Mouse (Mus musculus) intestine, embryonic 14.5 days (tissue): Measurements from ENCODE around the gene Eif5a. TPM values are rescaled to one million over a fixed set of nuclear protein-coding genes. Genes with fewer than 3 reads are reported as not detected.

ENCODE experiments used
- ATAC-seq: fragments of 200-750 bp; cut with Nextera tagmentation; replicated peaks from 2 replicates; pipeline ENCODE4 v1.8.0; 2017; ENCODE audit warnings: low read depth, moderate number of reproducible peaks, moderate TSS enrichment, moderate library complexity; ENCODE audit not compliant: low FRiP score, low TSS enrichment
- DNase-seq: peaks from one replicate; pipeline ENCODE4 v3.0.0-alpha.2; 2018; ENCODE audit warnings: low spot score
- H3K27ac ChIP-seq: fragments of 300-500 bp; sonication (generic); 2 replicates; pipeline ENCODE4 v1.5.1; 2014; ENCODE audit warnings: low read depth, mild to moderate bottlenecking, control low read depth
- H3K27me3 ChIP-seq: fragments of 300-500 bp; sonication (generic); replicated peaks from 2 replicates; pipeline ENCODE4 v1.6.1; 2014; ENCODE audit warnings: low read length, control low read depth; ENCODE audit not compliant: control insufficient read depth, insufficient read depth
- H3K36me3 ChIP-seq: fragments of 300-500 bp; sonication (generic); 2 replicates; pipeline ENCODE4 v1.6.1; 2014; ENCODE audit warnings: low read length, control low read depth; ENCODE audit not compliant: control insufficient read depth, insufficient read depth
- H3K4me1 ChIP-seq: fragments of 300-500 bp; sonication (generic); replicated peaks from 2 replicates; pipeline ENCODE4 v1.6.1; 2014; ENCODE audit warnings: low read length, control low read depth, mixed read lengths; ENCODE audit not compliant: control insufficient read depth, insufficient read depth
- H3K4me2 ChIP-seq: fragments of 300-500 bp; sonication (generic); 2 replicates; pipeline ENCODE4 v1.6.1; 2014; ENCODE audit warnings: low read length
- H3K4me3 ChIP-seq: fragments of 300-500 bp; sonication (generic); 2 replicates; pipeline ENCODE4 v1.5.1; 2014; ENCODE audit warnings: low read depth, low read length, control low read depth, mixed read lengths
- H3K9ac ChIP-seq: fragments of 300-500 bp; sonication (generic); 2 replicates; pipeline ENCODE4 v1.6.1; 2014; ENCODE audit warnings: mild to moderate bottlenecking, low read length
- H3K9me3 ChIP-seq: fragments of 300-500 bp; sonication (generic); 2 replicates; pipeline ENCODE4 v1.6.1; 2016; ENCODE audit warnings: low read length, control low read depth; ENCODE audit not compliant: control insufficient read depth
- WGBS: fragments of 180-500 bp; shearing (Covaris S2); extraction: QIAGEN DNeasy Blood & Tissue Kit; methylation state at CpG from one replicate; pipeline ENCODE4 v1.1.7; 2014; 5-methylcytosine and 5-hydroxymethylcytosine counted together
- polyA plus RNA-seq: library from polyadenylated mRNA; unstranded; fragments of >200 nt; fragmentation: Nextera tagmentation; extraction: Ambion mirVana; gene quantifications from 2 replicates; pipeline ENCODE4 v1.2.1, GENCODE M21; 2014

Eif5a gene
- polyA plus RNA-seq, 1 experiment from 2014 or later = 1,877 TPM

- no peak for DNase-seq
- Histone ChIP-seq H3K9me3 (no peaks in the 10 kb centered on the region), H3K4me2 (no peak overlapping the region), H3K9ac (no peak overlapping the region), H3K27me3 (no peaks in the 10 kb centered on the region), H3K36me3 (peaks cover 98% of the 10 kb centered on the region), H3K27ac (no peak overlapping the region), H3K4me1 (no peaks in the 10 kb centered on the region), H3K4me3 (no peak overlapping the region)
- no peak for ATAC-seq
- 95% methylated on average over 11 of the region's 11 CpGs for WGBS
Measured at GRCm38 (mm10) chr11:69908645-69909044, 13.1 kb downstream of the Eif5a start.

- no peak overlapping the region for H3K4me3 ChIP-seq
- H3K9ac ChIP-seq = no peak overlapping the region
- H3K9me3 ChIP-seq = no peaks in the 10 kb centered on the region
- peaks cover 62% of the 10 kb centered on the region for H3K36me3 ChIP-seq
- H3K27me3 ChIP-seq = no peaks in the 10 kb centered on the region
- no peak overlapping the region for H3K27ac ChIP-seq
- no peak for ATAC-seq
- H3K4me2 ChIP-seq = no peak overlapping the region
- H3K4me1 ChIP-seq = peaks cover 19% of the 10 kb centered on the region
- WGBS = 96% methylated on average over 9 of the region's 9 CpGs
- DNase-seq = no peak
Measured at GRCm38 (mm10) chr11:69904311-69904710, 17.4 kb downstream of the Eif5a start.

- WGBS = 85% methylated on average over 13 of the region's 13 CpGs
- no peak overlapping the region for H3K27ac ChIP-seq
- H3K9ac ChIP-seq = peak overlapping the region; percentile 92; the same call in 1 of the 2 replicates
- peaks cover 23% of the 10 kb centered on the region for H3K4me1 ChIP-seq
- no peak for DNase-seq
- H3K27me3 ChIP-seq = no peaks in the 10 kb centered on the region
- H3K4me2 ChIP-seq = peak overlapping the region; percentile 76
- peaks cover 49% of the 10 kb centered on the region for H3K36me3 ChIP-seq
- peak overlapping the region; percentile 70 for H3K4me3 ChIP-seq
- no peaks in the 10 kb centered on the region for H3K9me3 ChIP-seq
- no peak for ATAC-seq
Measured at GRCm38 (mm10) chr11:69902972-69903371, 18.8 kb downstream of the Eif5a start.

- Histone ChIP-seq H3K4me3 (peak overlapping the region; percentile 70), H3K9me3 (no peaks in the 10 kb centered on the region), H3K4me2 (peak overlapping the region; percentile 76), H3K4me1 (peaks cover 23% of the 10 kb centered on the region), H3K9ac (peak overlapping the region; percentile 92), H3K27ac (peak overlapping the region; percentile 98), H3K36me3 (peaks cover 39% of the 10 kb centered on the region), H3K27me3 (no peaks in the 10 kb centered on the region)
- no peak for DNase-seq
- peak; percentile 2; the same call in 1 of the 2 replicates for ATAC-seq
- WGBS = under 1% methylated on average over 39 of the region's 39 CpGs
Measured at GRCm38 (mm10) chr11:69901993-69902392, 19.8 kb downstream of the Eif5a start.

- peak overlapping the region; percentile 76 for H3K4me2 ChIP-seq
- no peak for DNase-seq
- H3K9me3 ChIP-seq = no peaks in the 10 kb centered on the region
- H3K36me3 ChIP-seq = peaks cover 34% of the 10 kb centered on the region
- ATAC-seq = peak; percentile 85
- under 1% methylated on average over 42 of the region's 42 CpGs for WGBS
- no peaks in the 10 kb centered on the region for H3K27me3 ChIP-seq
- peak overlapping the region; percentile 70 for H3K4me3 ChIP-seq
- H3K9ac ChIP-seq = peak overlapping the region; percentile 92
- peak overlapping the region; percentile 98 for H3K27ac ChIP-seq
- H3K4me1 ChIP-seq = peaks cover 23% of the 10 kb centered on the region
Measured at GRCm38 (mm10) chr11:69901406-69901846, 20.3 kb downstream of the Eif5a start.

- DNase-seq (peak; percentile 94), ATAC-seq (peak; percentile 92)
- Histone ChIP-seq H3K9ac (peak within 1 kb of the TSS; percentile 92), H3K4me1 (peaks cover 23% of the 10 kb centered on the region), H3K4me2 (peak within 1 kb of the TSS; percentile 76), H3K36me3 (peaks cover 27% of the 10 kb centered on the region), H3K27me3 (no peaks in the 10 kb centered on the region), H3K4me3 (peak within 1 kb of the TSS; percentile 70), H3K27ac (peak within 1 kb of the TSS; percentile 98), H3K9me3 (no peaks in the 10 kb centered on the region)
- under 1% methylated on average over 38 of the region's 38 CpGs for WGBS
Measured at GRCm38 (mm10) chr11:69900471-69901405, 21.0 kb downstream of the Eif5a start, which contains the start of the genes 2810408A11Rik and Neurl4. Gene 2810408A11Rik (minus strand): TSS chr11:69900987. Gene Neurl4 (plus strand): TSS chr11:69901072.

- Histone ChIP-seq H3K9ac (peak overlapping the region; percentile 92), H3K4me2 (peak overlapping the region; percentile 76), H3K27me3 (no peaks in the 10 kb centered on the region), H3K36me3 (peaks cover 18% of the 10 kb centered on the region), H3K9me3 (no peaks in the 10 kb centered on the region), H3K27ac (0 out of 2 replicates have a peak overlapping the region, but pooled peaks have one; percentile 98), H3K4me3 (peak overlapping the region; percentile 70), H3K4me1 (peaks cover 23% of the 10 kb centered on the region)
- ATAC-seq (no peak), DNase-seq (no peak)
- 19% methylated on average over 4 of the region's 4 CpGs for WGBS
Measured at GRCm38 (mm10) chr11:69899870-69900269, 21.9 kb downstream of the Eif5a start.

GRCm38 (mm10) chr11:69895291-69895690 is 26.5 kb downstream of the Eif5a start, which contains the start of gene Acap1:
Gene Acap1 (minus strand): TSS chr11:69895539.
- Histone ChIP-seq H3K27me3 (no peaks in the 10 kb centered on the region), H3K9ac (no peak within 1 kb of the TSS), H3K4me3 (no peak within 1 kb of the TSS), H3K27ac (no peak within 1 kb of the TSS), H3K4me2 (no peak within 1 kb of the TSS), H3K4me1 (peaks cover 11% of the 10 kb centered on the region), H3K36me3 (no peaks in the 10 kb centered on the region), H3K9me3 (no peaks in the 10 kb centered on the region)
- 74% methylated on average over 4 of the region's 4 CpGs for WGBS
- ATAC-seq = no peak
- DNase-seq = no peak
